Mouse (Mus musculus) heart, adult 8-10 months (tissue): ENCODE data around the gene Mamld1. TPM values are rescaled to one million over a fixed set of nuclear protein-coding genes. Genes with fewer than 3 reads are reported as not detected.
"Not testable (repeated sequence)": the region's sequence is repeated elsewhere in the genome, so short reads cannot be mapped to it uniquely, and the experiment has no call there.

ENCODE experiments used
- DNase-seq: peaks from one replicate; pipeline ENCODE4 v3.0.0; 2022; ENCODE audit warnings: low spot score
- total RNA-seq, 4 experiments: library from RNA; stranded (reverse); gene quantifications; 2 replicates each; pipeline ENCODE4 v1.2.4; 2022

The Mamld1 gene
- 1 to 10 TPM; 4.2 to 5.1 (median 4.4) TPM for total RNA-seq

DNA sequence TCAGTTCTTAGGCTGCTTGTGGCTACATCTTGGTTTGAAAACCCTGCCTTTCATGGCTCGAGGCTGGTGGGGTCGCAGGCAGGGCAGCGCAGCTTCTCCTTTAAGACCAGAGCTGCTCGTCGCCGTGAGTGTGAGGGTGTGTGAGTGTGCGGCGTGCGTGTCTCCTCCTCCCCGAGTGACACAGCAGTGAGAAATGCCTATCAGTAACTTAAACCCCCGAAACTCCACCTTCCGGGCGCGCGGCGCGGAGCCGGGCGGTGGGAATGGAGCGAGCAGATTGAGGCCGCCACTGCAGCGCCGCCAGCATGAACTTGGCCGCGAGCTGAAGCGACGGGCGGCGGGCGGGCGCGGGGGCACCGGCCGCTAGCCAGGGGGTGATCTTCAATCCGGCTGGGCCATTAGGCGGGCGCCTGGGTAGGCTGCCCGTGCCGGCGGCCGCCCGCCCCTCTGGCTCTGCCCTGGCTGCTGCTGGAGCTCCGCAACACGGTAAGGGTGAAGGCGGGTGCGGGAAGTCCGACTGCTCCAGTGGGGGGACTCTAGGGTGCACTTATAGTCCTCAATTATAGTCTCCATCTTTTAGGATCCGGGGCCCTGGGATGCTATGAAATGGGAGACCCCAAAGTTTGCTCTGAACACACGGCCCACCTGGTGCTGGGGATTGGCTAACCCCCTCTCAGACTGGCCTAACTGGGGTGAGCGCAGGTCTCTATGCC, at the start of gene Mamld1:
Mamld1 (plus strand) TSS at position 393 of the 713 bp plus-strand sequence.
- peak; percentile 78 for DNase-seq

DNA sequence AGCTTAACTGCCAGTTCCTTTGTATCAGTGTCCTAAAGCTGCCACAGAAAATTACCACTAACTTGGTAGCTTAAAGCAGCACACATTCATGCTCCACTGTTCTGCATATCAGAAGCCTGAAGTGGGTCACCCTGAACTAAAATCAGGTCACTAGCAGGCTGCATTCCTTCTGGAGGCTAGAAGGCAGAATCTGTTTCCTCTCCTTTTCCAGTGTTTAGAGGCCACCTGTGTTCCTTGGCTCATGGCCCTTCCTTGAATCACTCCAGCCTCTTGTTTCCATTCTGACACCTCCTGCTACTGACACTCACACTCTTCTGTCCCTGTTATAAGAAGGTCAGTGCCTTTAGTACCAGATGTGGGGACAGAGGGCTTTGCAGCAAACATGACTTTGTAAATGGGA, 25.3 kb upstream of the Mamld1 start:
- no peak for DNase-seq

DNA sequence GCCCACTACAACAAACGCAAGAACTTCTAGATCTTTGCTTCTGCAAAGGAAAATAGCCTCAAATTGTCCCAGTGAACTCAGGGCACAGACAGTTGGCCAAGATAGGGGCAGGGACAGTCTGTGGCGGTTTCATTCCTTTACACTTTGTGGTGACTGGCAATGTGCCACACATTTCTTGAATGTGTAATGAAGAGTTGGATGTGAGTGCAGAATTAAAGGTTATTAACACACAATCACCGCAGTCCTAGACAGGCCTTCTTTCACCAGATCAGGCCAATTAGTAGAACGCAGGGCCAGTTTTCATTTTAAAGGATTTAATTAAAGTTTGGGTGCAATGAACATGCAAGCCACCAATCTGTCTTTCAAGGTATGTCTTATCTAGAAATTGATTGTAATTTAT, 22.0 kb upstream of the Mamld1 start:
- DNase-seq = no peak

DNA sequence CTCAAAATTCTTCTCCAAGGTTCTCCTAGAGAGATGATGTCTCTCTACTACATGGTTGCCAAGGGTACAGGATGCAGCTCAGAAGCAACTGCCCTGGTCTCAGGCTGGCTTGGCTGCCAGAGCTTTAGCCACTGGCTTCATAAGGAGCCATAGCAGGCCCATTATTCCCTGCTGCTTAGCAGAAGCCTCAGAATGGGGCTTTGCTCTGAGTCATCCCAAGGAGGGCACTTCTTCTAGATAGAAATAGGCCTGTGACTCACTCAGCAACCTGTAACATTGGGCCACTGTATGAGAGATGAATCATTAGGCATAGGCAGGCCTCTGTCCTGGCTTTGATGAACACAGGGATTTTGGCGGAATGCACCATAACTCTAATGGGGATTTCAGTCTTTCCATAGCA, 21.1 kb upstream of the Mamld1 start:
- DNase-seq = not testable (repeated sequence)

DNA sequence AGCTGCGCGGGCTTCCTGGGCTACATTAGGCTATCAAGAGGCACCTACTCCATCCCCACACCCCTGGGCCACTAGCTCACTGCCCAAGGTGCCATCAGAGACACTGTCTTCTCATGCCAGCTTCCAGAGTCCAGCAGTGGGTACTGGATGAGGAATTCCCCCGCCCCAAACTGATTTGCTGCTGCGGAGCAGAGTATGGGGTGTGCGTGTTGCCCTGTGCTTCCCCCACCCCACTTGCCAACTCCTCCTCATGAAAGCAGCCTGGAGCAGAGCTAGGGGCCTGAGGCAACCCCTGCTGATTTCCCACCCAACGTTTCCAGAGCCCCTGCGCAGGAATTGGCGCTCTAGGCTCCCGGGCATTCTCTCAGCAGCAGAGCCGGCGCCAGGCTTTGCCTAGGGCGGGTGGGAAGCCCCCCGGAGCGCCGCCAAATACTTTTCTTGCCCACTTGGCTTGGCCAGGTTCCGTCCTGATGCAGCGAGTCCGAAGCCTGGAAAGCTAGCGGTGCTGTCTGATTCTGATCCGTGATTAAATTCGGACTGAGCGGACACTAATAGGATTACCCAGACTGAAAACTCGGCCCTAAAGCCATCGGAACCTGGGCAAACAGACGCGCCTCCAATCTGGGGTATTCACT, 738 bp downstream of the Mamld1 start:
- DNase-seq = no peak

DNA sequence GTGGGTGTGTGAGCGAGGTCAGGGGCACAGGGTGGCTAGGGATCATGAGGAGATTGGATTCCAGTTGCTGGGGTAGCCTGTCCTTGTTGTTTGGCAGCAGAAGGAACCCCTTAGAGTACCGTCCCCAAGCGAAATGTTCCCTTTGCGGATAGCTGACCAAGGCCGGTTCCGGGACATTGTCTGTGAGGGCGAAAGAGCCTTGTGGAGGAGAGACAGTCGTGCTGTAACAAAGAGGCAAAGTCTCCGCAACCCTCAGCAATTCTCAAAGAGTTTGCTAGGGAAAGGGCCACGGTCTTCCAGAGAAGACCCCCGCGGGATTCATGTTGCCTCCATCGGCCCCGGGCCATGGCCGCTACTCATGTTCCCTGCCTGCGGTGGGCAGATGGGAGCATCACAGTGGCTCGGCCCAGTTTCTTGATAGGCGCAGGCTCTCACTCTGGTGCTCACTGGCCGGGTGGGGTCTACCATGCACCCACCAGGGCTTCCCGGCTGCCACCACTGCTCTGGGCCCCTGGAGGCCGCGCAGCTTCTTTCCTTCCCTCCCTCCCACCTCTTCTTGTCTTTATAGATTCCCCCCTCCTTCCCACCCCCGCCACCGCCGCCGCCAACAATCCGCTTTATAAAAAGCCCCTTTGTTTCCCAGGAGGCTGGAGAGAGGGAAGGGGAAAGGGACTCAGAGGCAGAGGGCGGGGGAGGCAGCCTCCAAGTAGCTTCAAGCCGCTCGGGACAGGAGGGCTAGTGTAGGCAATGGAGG, 1.5 kb downstream of the Mamld1 start:
- no peak for DNase-seq

DNA sequence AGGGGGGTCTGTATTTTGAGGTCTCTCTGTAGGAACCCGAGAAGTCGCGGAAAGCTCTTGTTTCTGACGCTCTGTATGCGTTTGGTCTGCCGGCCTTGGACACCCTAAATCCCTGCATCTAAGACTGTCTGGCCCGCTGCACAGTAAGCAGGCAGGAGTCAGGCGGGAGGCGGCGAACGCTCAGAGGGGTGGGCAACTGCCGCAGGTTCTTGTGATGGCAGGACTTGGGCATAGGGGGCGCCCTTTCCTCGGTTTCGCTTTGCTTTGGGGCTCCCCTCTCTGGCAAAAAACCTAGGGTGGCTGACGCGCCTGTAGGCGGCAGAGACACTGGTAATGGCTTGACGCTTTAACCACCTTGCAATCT, 2.0 kb downstream of the Mamld1 start:
- peak; percentile 77 for DNase-seq

DNA sequence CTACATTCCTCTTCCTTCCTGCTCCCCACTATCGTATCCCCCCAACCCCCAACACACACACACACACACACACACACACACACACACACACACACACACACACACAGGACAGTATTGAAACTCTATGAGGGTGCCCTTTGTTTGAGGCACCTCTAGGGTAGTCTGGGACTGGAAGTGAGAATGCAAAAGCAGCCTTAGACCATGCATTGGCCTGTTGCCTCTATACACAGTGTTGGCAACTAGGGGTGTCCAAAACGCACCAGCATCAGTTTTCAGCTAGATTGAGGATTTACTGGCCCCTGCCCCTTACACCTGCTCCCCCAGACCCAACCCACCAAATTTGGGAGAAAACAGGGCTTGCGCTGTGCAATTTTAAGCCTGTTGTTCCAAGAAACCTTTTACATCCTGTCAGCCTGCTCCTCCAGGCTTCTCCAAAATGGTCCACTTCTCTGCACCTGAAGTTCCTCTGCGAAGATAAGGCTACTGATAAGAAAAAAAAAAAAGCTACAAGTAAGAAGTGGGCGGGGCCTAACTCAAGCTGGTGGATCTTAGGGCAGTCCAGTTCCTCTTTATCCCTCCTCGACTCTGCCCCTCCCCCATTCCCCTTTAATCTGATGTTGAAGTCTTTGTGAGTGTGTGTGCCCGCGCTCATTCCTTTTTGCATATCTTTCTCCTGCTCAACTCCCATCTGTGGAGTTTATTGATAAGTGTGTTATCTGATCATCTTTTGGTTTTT, 2.6 kb downstream of the Mamld1 start:
- DNase-seq = no peak

DNA sequence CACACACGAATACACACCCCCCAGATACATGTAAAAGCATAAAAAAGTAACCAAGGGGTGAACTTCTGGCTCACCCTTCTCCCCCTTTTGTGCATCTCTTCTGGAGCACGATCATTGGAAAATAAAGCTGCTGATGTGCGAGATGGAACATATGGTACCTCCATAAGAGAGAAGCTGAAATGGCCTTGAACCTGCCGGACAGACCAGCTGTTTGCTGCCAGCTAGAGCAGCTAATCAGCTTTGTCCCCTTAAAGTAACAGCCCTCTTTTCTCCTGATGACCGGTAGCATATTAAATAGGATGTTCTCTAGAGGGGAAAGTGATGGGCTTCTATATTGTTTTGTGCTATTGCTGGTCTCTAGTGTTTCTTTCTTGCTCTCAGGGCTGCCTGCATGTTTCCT, 3.2 kb downstream of the Mamld1 start:
- no peak for DNase-seq

DNA sequence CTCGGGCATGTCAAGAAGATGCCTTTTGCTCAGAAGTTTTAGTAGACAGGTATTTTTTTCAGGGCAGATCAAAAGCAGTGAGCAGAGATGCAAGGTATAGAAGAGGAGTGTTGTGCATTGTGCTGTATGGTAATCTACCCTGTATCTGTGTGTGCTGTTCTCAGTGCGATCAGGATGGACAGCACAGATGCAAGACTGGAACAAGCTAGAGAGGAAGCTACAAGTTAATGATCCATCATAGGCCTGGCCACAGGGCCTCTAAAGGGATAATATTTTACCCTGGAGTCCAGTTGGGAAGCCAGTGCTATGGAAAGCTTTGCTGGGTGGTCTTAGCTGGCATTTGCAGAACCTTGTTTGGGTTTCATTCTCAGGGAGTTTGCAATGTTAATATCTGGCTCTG, 6.9 kb downstream of the Mamld1 start:
- no peak for DNase-seq

DNA sequence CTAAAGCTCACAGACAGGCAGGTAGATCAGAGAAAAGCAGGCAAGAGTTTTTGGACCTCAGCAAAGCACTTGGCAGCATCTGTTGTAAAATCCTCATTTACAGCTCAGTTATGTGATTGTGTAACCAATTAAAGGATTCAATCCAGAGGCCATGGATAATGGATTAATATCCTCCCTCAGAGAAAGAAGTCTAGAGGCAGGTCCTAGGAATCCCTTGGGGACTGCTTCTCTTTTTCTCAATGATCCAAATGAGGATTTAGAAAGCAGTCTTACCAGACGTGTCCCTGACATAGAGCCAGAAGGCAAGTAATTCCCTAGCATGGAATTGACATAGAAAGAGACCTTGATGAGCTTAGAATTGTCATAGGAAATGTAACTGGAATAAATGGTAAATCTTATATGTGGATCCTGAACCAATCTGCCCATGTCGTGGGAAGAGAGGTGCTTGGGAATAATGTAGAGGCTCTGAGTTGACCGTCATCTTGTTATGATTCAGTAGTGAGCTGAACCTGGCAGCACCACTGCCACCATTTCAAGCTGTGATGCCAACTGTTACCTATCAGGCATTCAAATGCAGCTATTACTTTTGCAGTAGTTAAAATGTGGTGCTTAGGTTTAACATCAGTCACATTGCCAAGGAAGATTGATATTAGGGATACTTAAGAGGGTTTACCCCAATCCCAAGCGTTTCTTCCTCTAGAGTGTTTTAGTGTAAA, 35.2 kb downstream of the Mamld1 start:
- no peak for DNase-seq

DNA sequence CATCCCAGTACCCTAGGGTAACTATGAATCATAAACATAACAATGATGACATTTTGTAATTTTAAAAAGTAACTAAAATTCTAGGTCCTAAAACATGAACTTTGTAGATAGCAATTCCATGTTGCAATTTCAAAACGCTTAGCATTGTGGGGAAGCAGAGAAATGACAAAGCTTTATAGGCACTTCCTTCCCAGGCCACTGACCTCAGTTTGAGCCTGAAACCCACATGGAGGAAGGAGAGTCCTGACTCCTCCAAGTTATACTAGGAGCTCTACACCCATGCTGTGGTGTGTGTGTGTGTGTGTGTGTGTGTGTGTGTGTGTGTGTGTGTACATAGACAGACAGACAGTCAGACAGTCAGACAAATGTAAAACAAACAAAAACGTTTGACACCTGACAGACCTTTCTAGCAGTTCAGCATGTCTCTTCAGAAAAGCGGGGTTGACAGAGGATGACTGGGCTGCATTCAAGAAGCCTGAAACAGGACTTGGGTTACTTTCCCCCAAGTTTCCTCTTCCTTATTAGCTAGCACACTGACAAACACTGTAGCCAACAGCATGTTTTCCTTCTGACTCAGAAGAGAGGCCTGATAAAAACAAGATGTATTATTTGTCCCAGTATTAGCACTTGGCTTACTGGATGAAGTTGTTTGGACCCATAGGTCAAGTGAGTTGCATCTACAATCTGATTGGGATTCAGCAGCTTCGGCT, 37.5 kb downstream of the Mamld1 start:
- no peak for DNase-seq

DNA sequence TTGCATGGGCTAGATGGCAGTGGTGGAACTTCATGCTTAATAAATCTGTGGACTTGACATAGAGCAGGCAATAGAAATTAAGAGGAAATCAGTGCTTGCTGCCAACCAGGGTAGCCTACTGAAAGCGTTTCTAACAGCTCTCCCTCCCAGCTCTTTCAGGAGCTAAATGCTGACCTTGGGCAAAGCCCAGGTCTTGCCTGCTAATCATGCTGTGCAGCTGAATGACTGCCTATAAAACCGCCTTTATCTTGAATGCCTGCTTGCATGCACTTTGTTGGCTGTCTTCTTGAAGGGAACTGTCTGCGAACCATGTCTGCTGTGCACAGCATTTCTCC, 38.0 kb downstream of the Mamld1 start:
- DNase-seq = no peak

DNA sequence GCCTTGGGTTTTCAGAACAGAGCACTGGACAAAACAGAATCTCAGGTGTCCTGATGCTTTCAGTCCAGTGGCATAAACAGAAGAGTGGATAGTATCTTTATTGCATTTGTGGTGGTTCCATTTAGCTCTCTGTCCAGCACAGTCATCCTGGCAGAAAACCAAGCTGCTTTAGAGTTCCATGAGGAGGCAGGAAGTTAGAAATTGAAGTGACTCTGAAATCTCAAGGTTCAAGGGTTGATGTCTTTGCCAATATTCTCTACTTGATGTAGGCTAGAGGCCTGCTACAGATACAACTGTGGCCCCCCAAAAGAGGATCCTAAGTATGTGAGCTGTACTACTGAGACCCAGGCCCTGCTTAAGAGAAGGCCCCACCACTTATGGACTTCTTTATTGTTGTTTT, 55.8 kb downstream of the Mamld1 start:
- DNase-seq = no peak

DNA sequence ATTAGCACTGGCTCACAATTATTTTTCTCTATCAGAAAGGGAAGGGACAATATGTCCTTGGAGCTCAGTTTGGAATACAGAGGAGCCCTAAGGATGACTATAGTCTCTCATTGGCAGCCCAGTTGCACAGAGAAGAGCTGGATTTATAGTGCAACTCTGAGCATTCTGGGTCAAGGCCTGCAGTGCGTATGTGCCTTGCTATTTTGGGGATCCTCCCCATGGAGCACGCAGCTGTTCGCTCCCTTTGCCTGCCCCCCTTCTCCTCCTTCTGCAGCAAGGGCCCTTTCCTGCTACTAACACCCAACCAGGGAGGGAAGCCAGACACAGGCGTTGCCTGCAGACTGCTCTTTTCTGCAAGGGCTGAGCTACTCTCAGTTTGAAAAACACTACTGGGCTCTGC, 56.3 kb downstream of the Mamld1 start:
- peak; percentile 49 for DNase-seq

DNA sequence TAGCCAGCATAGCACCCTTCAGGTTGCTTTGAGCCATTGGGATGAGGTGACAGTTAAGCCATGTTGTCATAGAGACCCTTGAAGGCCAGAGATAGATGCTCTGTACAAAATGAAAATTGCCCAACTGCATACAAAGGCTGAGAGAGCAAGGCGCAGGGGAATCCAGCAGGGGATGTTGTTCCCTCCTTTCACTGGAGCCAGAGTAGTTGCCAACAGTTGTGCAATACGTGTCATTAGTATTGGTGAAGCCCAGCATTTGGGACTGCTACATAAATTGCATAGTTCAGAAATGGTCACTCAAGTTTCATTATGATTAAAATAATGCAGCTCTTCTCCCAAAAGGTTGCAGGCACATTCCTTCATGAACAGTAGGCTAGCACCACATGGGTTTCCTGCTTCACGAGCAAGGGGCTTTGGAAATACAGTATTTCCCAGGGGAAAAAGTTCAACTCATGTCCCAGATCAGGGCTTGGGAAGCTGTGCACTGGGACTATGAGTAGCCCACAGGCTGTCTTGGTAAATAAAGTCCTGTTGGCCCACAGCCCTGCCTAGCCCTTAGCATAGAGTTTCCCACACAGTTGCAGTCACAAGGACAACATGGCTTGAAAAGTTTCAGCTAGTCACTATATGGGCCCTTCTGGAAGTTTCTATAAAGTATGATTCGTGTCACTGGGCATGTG, 58.1 kb downstream of the Mamld1 start:
- DNase-seq = no peak

DNA sequence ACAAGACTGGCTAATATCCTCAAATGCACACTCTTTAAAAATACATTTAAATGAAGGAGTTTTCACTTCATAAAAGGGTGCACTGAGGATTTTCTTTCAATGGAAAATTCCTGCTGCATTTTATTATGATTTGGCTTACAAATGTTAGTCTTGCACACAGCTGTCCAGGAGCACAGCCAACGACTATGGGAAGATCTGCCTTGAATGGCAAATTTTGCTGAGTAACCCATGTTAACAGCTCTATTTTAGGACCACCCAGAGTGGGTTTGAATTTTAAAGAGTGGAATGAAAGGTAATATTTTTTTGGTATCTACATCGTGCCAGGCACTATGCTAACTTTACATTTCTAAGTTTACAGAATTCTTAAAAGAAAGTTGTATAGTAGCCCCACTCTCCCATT, 60.3 kb downstream of the Mamld1 start:
- no peak for DNase-seq

DNA sequence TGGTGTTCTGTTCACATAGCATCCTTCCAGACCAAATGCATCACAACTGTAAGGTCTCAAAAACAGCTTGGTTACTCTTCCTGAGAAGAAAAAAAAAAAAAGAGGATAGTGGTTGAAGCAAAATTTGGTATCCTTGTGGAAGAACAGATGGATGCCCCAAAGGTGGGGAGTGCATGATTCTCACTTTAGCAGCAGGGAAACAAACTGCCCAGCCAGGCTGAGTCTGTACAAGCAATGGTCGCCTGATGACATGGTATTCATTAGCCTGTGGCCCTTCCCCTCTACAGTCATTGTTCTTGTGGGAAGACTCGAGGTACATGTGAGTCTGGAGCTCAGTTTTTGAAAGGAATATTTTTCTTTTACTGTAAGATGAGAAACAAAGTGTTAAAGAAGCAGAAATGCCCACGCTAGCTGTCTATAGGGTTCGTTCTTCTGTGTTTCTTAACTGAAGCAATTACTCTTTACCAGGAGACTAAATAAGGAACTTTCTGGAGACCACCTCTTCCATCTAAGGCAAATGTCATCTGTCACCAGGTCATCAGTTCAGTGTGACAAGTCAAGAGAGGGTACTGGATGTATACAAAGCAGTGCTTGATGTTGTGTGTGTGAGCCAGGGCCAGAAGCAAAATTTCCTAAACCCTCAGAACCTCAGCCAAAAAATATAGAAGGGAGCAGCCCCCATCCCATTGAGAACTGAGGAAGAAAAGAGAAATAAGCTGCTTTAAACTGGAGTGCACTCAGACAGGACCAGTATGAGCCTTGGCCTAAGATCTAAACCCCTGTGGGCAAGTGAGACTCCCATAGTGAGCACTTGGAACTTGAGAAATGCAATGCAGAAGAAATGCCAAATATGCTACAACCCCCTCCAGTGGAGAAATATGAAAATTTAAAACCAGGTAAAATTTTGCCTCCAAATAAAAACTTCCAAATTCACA, 72.6 kb downstream of the Mamld1 start:
- no peak for DNase-seq

DNA sequence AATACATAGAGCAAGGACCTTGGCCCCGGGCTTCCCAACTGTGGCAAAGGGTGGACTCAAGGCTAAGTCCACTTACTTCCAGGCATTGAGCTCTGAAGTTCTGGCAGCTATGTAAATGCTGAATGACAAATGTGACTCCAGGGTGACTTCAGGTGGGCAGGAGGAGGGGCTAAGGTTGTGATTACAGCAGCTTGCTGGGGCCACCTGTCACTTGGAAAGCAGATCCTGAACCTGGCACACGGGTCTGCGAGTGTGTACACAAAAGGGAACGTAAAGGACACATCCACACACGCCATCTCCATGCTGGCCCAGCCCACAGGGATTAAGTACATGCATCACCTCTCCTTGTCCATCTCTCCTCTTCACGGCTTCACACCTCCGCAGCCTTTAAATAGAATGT, 75.0 kb downstream of the Mamld1 start:
- DNase-seq = no peak
